In genomic region chr2:76468204-76468603, GRCm38 (mm10) we compare ENCODE assay signal across 10 mouse cellular contexts.
A peak's percentile ranks its signal among the peaks of the same experiment; 100 is the strongest.
DNase-seq lines count a peak whose midpoint lies in the region; ATAC-seq lines count a peak whose summit lies in the region.
"Had no signal": no experiment of that assay in that cellular context is flagged by ENCODE, and none has a peak within 500 bp of the region (broad histone marks: within the 10 kb centered on the region; RNA-seq: fewer than 3 reads in every experiment).

No protein-coding gene starts in this region.

- no peak for ATAC-seq in hindbrain, embryonic 16.5 days
- ATAC-seq in midbrain, embryonic 14.5 days (ENCODE audit: low FRiP score, low TSS enrichment), result no peak
- ATAC-seq in activated CD4-positive, CD25-positive, alpha-beta regulatory T cell, adult 4 months, result no peak

- H3K9me3 ChIP-seq in hindbrain, embryonic 16.5 days (ENCODE audit: control insufficient read depth, low read length), result no peaks in the 10 kb centered on the region
- no peaks in the 10 kb centered on the region for H3K9me3 ChIP-seq in midbrain, embryonic 14.5 days (ENCODE audit: control insufficient read depth, low read length)
- H3K9me3 ChIP-seq: limb, embryonic 12.5 days had no signal

- no peak overlapping the region for H3K27ac ChIP-seq in hindbrain, embryonic 16.5 days (ENCODE audit: low read depth, low read length)
- H3K27ac ChIP-seq in midbrain, embryonic 14.5 days (replicated peaks; ENCODE audit: low read depth, low read length), result no peak overlapping the region
- H3K27ac ChIP-seq: limb, embryonic 12.5 days had no signal

- no peak overlapping the region for H3K9ac ChIP-seq in hindbrain, embryonic 16.5 days (ENCODE audit: low read depth, low read length)
- H3K9ac ChIP-seq in midbrain, embryonic 14.5 days (replicated peaks; ENCODE audit: low read length), result no peak overlapping the region
- H3K9ac ChIP-seq: limb, embryonic 12.5 days had no signal

- H3K27me3 ChIP-seq in hindbrain, embryonic 16.5 days (replicated peaks; ENCODE audit: control insufficient read depth, insufficient read depth, low read length), result no peaks in the 10 kb centered on the region
- no peaks in the 10 kb centered on the region for H3K27me3 ChIP-seq in midbrain, embryonic 14.5 days (ENCODE audit: control insufficient read depth, insufficient read depth, low read length)
- H3K27me3 ChIP-seq: limb, embryonic 12.5 days had no signal

- no peak overlapping the region for H3K4me3 ChIP-seq in hindbrain, embryonic 16.5 days (ENCODE audit: low read length)
- H3K4me3 ChIP-seq in midbrain, embryonic 14.5 days (replicated peaks; ENCODE audit: low read depth, low read length), result no peak overlapping the region
- H3K4me3 ChIP-seq: erythroblast, embryonic 14.5 days; limb, embryonic 12.5 days had no signal

- no peaks in the 10 kb centered on the region for H3K4me1 ChIP-seq in hindbrain, embryonic 16.5 days (ENCODE audit: control insufficient read depth, insufficient read depth, low read depth, low read length)
- no peaks in the 10 kb centered on the region for H3K4me1 ChIP-seq in midbrain, embryonic 14.5 days (ENCODE audit: control insufficient read depth, insufficient read depth, low read length)
- H3K4me1 ChIP-seq: limb, embryonic 12.5 days had no signal

- H3K4me2 ChIP-seq in hindbrain, embryonic 16.5 days (ENCODE audit: low read length), result no peak overlapping the region
- H3K4me2 ChIP-seq in midbrain, embryonic 14.5 days (ENCODE audit: low read length), result no peak overlapping the region
- H3K4me2 ChIP-seq: limb, embryonic 12.5 days had no signal

- DNase-seq in layer of hippocampus, adult 11-12 months (ENCODE audit: low spot score), result peak; percentile 22
- no peak for DNase-seq in layer of hippocampus, postnatal 10 days (ENCODE audit: low spot score in 2 of 2)
- peak; percentile 30 for DNase-seq in adrenal gland, postnatal 25 days
- peak; percentile 38 to 55 for DNase-seq in gastrocnemius, postnatal 36 days
- DNase-seq in lung, postnatal 25 days (ENCODE audit: low spot score), result peak; percentile 45
- DNase-seq in midbrain, embryonic 14.5 days, result no peak

- WGBS in hindbrain, embryonic 16.5 days, result 75% methylated on average over 8 of the region's 8 CpGs
- WGBS in midbrain, embryonic 14.5 days, result 75% methylated on average over 8 of the region's 8 CpGs

- intact Hi-C loops in gastrocnemius, postnatal 36 days (cut with DNase I), result no loop called here

- H3K36me3 ChIP-seq in hindbrain, embryonic 16.5 days (ENCODE audit: control insufficient read depth, insufficient read depth, low read length), result no peaks in the 10 kb centered on the region
- no peaks in the 10 kb centered on the region for H3K36me3 ChIP-seq in midbrain, embryonic 14.5 days (ENCODE audit: control insufficient read depth, insufficient read depth, low read length)
- H3K36me3 ChIP-seq: limb, embryonic 12.5 days had no signal

Comparison
In these comparisons a context has a peak if more than half of its experiments do, and no peak if none do; other contexts are left out.
1. DNase-seq: peak in layer of hippocampus, adult 11-12 months (single experiment), adrenal gland, postnatal 25 days (single experiment), gastrocnemius, postnatal 36 days (2 of 2) and lung, postnatal 25 days (single experiment); none in layer of hippocampus, postnatal 10 days (0 of 2) and midbrain, embryonic 14.5 days (single experiment).